Mouse (Mus musculus) hindbrain, postnatal 0 days (tissue): ENCODE measurements at regions not wholly inside any gene's neighbourhood (a gene's known extent, or its start where the extent isn't known, plus 50 kb on each side); places are given as distances from the start of the nearest gene placed in this dataset.

ENCODE experiments used
- ATAC-seq: fragments of 200-750 bp; cut with Nextera tagmentation; 2 replicates; pipeline ENCODE4 v1.8.0; 2017; ENCODE audit warnings: mild to moderate bottlenecking, moderate TSS enrichment, moderate library complexity
- DNase-seq: peaks from one replicate; pipeline ENCODE4 v3.0.0-alpha.2; 2015; ENCODE audit warnings: low spot score
- H3K27ac ChIP-seq: fragments of 300-500 bp; sonication (generic); 2 replicates; pipeline ENCODE4 v1.5.1; 2014; ENCODE audit warnings: mild to moderate bottlenecking
- H3K27me3 ChIP-seq: fragments of 300-500 bp; sonication (generic); 2 replicates; pipeline ENCODE4 v1.6.1; 2014; ENCODE audit warnings: low read length, mixed read lengths; ENCODE audit not compliant: insufficient read depth
- H3K36me3 ChIP-seq: fragments of 300-500 bp; sonication (generic); 2 replicates; pipeline ENCODE4 v1.6.1; 2014; ENCODE audit warnings: low read length, mixed read lengths; ENCODE audit not compliant: insufficient read depth
- H3K4me1 ChIP-seq: fragments of 300-500 bp; sonication (generic); 2 replicates; pipeline ENCODE4 v1.6.1; 2014; ENCODE audit warnings: antibody characterized with exemption, low read length, mixed read lengths; ENCODE audit not compliant: insufficient read depth
- H3K4me2 ChIP-seq: fragments of 300-500 bp; sonication (generic); 2 replicates; pipeline ENCODE4 v1.6.1; 2014; ENCODE audit warnings: low read depth, mild to moderate bottlenecking, low read length, moderate library complexity, mixed read lengths
- H3K4me3 ChIP-seq: fragments of 300-500 bp; sonication (generic); 2 replicates; pipeline ENCODE4 v1.5.1; 2014; ENCODE audit warnings: low read length
- H3K9ac ChIP-seq: fragments of 300-500 bp; sonication (generic); replicated peaks from 2 replicates; pipeline ENCODE4 v1.6.1; 2014; ENCODE audit warnings: mild to moderate bottlenecking, low read length, moderate library complexity, mixed read lengths
- H3K9me3 ChIP-seq: fragments of 300-500 bp; sonication (generic); 2 replicates; pipeline ENCODE4 v1.6.1; 2016; ENCODE audit warnings: low read length, mixed read lengths
- CTCF ChIP-seq: IDR thresholded peaks from 2 replicates; pipeline ENCODE4 v1.5.1; 2016; ENCODE audit warnings: antibody characterized with exemption, control low read depth, low read depth
- WGBS: fragments of 180-500 bp; shearing (Covaris S2); extraction: QIAGEN DNeasy Blood & Tissue Kit; methylation state at CpG from one replicate; pipeline ENCODE4 v1.1.7; 2014; 5-methylcytosine and 5-hydroxymethylcytosine counted together

- Histone ChIP-seq H3K9me3 (no peaks in the 10 kb centered on the region), H3K4me1 (no peaks in the 10 kb centered on the region), H3K4me3 (no peak overlapping the region), H3K36me3 (no peaks in the 10 kb centered on the region), H3K27me3 (no peaks in the 10 kb centered on the region), H3K9ac (no peak overlapping the region), H3K4me2 (no peak overlapping the region), H3K27ac (no peak overlapping the region)
- peak; percentile 89 for DNase-seq
- WGBS = 21% methylated on average over 6 of the region's 6 CpGs
- TF ChIP-seq CTCF = peak; percentile 88
- ATAC-seq = peak; percentile 77
These were observed 1721.7 kb upstream of the Impad1 start for GRCm38 (mm10) chr4:6514823-6515222.

DNA sequence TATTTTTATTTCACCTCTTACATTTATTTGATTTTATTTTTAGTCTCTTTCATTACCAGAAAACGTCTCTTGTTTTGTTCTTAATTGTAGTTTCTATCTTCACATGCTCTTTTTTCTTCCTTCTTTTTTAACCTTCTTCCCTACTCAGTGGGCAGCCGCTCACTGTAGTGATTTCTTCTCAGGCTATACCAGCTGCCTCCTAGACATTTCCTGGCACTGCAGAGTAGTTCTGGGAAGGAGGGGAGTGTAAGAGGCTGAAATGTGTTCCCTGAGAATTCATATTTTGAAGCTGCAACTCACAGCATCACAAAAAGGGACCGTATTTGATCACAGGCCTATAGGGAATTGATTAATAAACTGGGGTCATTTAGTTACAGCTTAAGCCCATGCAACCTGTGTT lies 1720.5 kb upstream of the Impad1 start:
- Histone ChIP-seq H3K4me1 (no peaks in the 10 kb centered on the region), H3K4me2 (no peak overlapping the region), H3K9ac (no peak overlapping the region), H3K27ac (no peak overlapping the region), H3K36me3 (no peaks in the 10 kb centered on the region), H3K4me3 (no peak overlapping the region), H3K27me3 (no peaks in the 10 kb centered on the region), H3K9me3 (no peaks in the 10 kb centered on the region)
- ATAC-seq (no peak), DNase-seq (no peak)
- WGBS = 66% methylated on average over 3 of the region's 3 CpGs
- TF ChIP-seq CTCF = no peak

- peak; percentile 90 for TF ChIP-seq CTCF
- Histone ChIP-seq H3K27me3 (no peaks in the 10 kb centered on the region), H3K36me3 (no peaks in the 10 kb centered on the region), H3K9me3 (no peaks in the 10 kb centered on the region), H3K27ac (no peak overlapping the region), H3K4me1 (no peaks in the 10 kb centered on the region), H3K9ac (no peak overlapping the region), H3K4me2 (peak overlapping the region; percentile 30; the same call in 1 of the 2 replicates), H3K4me3 (no peak overlapping the region; the same call in 1 of the 2 replicates)
- 19% methylated on average over 12 of the region's 12 CpGs for WGBS
- peak; percentile 85 for DNase-seq
- ATAC-seq = peak; percentile 84
These were observed 1719.7 kb upstream of the Impad1 start for GRCm38 (mm10) chr4:6512749-6513364.

GRCm38 (mm10) chr4:6508091-6508490 lies 1714.9 kb upstream of the Impad1 start:
- Histone ChIP-seq H3K27me3 (no peaks in the 10 kb centered on the region), H3K4me3 (no peak overlapping the region), H3K27ac (no peak overlapping the region), H3K4me1 (no peaks in the 10 kb centered on the region), H3K36me3 (no peaks in the 10 kb centered on the region), H3K9ac (no peak overlapping the region), H3K4me2 (no peak overlapping the region), H3K9me3 (no peaks in the 10 kb centered on the region)
- ATAC-seq (no peak), DNase-seq (no peak)
- WGBS = 94% methylated on average over 5 of the region's 5 CpGs
- no peak for TF ChIP-seq CTCF
